Mouse (Mus musculus): ENCODE data around the gene Lhpp.

GRCm38 (mm10) chr7:132698737-132699136, 88.3 kb downstream of the Lhpp start:
- TF ChIP-seq CTCF (IDR thresholded peaks at IDR 0.05; ENCODE audit: borderline replicate concordance, insufficient read depth, low read length) (no peak), POLR2A (IDR thresholded peaks at IDR 0.05; ENCODE audit: low read depth, low read length) (no peak)
